Mouse (Mus musculus): ENCODE data around the gene Sppl2a.
"Not testable (repeated sequence)": the region's sequence is repeated elsewhere in the genome, so short reads cannot be mapped to it uniquely, and the experiment has no call there.

The Sppl2a gene

DNA sequence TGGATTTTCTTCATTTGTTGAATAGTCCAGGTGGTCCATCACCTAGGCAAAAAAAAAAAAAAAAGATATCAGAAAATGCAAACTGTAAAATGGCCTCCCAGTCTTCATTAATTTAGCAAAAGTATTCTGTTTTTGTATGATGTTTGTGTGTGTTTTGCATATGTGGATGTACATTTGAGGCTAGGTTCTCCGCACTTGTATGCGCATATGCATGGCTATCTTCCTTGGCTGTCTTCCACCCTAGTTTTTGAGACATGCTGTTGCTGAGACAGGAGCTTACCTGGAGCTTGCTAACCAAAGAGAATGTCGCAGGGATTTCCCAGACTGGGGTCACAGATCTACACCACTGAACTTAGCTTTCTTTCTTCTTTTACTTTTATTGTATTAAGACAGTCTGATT lies 38.8 kb downstream of the Sppl2a start:
- DNase-seq (ENCODE audit: low spot score), result no peak

DNA sequence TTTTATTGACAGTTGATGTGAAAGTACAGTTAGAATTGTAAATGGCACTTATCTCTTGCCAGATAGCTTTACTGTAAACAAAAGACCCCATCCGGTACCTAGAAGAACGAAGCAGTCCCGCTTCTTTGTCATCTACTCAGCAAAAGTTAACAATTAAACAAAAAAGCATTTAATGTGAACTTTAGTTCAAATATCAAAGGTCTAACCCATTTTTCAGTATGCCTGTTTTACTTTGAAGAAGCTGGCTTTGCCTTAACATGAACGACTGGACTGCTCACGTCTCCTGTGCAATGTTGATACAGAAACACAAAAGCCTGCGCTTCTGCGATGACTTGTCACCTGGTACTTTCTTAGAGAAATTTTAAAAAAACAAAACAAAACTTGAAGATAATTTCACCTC lies 40.7 kb downstream of the Sppl2a start:
- no peak for DNase-seq (ENCODE audit: low spot score)

DNA sequence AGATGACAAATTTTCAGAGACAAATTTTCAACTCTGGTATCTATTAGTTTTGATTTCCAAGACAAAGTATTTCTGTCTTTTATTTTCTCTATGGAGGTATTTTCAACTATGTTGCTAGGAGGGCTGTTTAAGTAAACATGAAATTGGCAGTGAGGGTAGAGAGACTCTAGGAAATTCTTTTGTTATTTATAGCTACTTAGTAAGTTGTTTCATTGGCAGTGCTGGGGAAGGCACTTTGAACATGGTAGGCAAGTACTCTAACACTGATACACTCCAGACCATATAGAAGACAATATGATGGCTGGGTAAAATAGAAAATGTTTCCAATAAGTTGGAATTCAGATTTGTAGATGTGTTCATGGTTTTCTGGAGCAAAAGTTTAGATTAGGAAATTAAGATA lies 41.3 kb downstream of the Sppl2a start:
- no peak for DNase-seq (ENCODE audit: low spot score)

DNA sequence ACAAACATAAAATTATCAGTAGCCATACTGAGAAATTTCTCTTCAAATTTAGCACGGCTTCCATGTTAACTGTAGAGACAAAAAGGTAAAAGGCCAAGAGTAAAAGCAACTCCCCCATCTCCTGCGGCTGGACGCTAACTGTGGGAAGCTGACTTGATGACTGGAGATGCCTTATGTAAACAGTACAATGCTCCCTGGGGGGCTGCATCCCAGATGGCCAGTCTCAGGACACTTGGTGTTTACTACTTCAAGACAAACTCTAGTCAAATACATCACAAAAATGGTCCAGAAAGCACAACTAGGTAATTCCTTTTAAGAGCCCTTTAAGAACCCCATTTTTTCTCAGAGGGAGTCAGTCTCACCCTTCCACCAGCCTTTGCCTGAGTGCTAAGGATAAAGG lies 45.9 kb downstream of the Sppl2a start:
- DNase-seq (ENCODE audit: low spot score), result no peak

DNA sequence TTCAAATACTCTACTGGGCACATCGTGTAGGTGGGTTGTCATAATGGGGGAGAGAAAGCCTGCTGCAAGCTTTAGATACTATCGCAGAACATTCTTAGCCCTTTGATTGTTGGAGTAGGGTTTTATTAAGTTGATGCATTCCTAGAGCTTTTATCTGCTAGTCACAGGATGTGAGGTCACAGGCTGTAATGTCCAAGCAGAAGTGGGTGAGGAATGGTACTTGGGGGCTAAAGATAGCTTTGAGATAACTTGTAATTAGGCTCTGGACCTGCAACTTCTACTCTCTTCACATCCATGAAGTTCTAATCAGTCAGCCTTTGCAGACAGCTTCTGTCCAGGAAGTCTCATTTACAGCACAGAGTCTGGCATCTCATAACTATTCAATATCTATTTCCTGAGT lies 47.2 kb downstream of the Sppl2a start:
- DNase-seq (ENCODE audit: low spot score), result no peak

DNA sequence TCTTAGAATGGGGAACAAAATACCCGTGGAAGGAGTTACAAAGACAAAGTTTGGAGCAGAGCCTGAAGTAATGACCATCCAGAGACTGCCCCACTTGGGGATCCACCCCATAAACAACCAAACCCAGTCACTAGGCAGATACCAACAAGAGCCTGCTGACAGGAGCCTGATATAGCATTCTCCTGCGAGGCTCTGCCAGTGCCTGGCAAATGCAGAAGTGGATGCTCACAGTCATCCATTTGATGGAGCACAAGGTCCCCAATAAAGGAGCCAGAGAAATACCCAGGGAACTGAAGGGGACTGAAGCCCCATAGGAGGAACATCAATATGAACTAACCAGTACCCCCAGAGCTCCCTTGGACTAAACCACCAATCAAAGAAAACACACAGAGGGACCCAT lies 50.3 kb downstream of the Sppl2a start:
- DNase-seq (ENCODE audit: low spot score), result not testable (repeated sequence)

DNA sequence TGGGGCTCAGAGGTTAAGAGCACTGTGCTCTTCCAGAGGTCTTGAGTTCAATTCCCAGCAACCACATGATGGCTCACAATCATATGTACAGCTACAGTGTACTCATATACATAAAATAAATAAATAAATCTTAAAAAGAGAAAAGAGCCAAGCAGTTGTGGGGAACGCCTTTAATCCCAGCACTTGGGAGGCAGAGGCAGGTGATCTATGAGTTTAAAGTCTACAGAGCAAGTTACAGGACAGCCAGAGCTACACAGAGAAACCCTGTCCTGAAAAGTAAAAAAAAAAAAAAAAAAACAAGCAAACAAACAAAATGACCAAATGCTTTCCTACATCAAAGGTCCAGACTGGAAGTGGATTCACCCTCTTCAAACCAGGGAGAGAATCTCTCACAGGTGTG lies 55.0 kb downstream of the Sppl2a start:
- DNase-seq (ENCODE audit: low spot score), result no peak

DNA sequence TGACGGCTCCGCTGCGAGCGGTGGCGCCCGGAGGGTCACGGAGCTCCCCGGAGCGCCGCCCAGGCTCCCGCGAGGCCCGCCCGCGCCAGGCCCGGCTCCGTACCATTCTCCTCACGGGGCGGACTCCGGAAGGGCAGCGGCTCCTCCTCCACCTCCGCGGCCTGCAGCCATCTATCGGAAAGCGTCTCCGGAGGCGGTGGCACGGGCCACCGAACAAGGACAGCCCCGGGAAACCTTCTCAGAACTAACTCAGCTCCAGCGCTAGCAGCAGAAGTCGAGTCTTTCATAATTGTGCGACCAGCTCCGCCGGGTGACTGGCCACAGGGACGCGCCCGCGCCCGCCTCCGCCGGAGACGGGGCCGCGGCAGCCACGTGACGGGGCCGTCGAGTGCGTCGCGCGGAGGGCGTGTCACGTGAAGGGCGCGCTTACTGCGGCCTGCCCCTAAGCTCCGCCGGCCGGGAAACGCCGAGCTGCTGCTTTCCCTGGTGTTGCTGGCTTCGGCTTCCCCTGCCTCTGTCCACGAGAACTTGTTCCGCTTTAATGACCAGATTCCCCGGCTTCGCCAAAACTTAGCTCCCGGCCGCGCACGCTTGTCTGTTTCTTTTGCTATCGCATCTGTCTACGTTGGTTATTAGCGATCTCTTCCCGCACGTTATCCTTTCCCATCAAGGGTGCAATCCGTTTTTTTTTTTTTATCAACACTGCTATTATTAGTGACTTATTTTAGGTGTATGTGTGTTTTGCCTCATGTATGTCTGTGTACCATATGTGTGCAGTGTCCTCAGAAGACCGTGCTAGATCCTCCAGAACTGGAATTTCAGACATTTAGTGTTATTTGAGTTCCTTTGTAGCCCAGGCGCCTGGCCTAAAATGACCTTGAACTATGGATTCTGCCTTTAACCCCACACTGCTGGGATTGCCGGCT lies 56.9 kb downstream of the Sppl2a start, which contains the start of gene Trpm7:
Trpm7 (minus strand) TSS at position 360 of the 926 bp plus-strand sequence.
- DNase-seq (ENCODE audit: low spot score), result peak; percentile 95

DNA sequence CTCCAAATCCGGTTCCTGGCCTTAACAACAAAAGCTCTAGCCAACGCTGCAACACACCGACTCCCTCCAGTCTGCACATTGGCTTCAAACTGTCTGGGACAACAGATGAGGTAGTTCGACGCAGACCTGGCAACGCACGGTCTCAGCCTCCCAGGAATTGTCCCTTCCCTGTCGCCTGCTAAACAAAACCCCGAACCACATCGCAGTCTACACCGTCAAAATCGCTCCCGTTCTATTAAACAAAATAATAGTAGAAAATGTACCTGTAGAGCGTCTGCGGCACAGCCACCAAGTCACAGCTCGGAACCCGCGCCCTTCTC lies 57.6 kb downstream of the Sppl2a start:
- DNase-seq (ENCODE audit: low spot score), result peak; percentile 46

DNA sequence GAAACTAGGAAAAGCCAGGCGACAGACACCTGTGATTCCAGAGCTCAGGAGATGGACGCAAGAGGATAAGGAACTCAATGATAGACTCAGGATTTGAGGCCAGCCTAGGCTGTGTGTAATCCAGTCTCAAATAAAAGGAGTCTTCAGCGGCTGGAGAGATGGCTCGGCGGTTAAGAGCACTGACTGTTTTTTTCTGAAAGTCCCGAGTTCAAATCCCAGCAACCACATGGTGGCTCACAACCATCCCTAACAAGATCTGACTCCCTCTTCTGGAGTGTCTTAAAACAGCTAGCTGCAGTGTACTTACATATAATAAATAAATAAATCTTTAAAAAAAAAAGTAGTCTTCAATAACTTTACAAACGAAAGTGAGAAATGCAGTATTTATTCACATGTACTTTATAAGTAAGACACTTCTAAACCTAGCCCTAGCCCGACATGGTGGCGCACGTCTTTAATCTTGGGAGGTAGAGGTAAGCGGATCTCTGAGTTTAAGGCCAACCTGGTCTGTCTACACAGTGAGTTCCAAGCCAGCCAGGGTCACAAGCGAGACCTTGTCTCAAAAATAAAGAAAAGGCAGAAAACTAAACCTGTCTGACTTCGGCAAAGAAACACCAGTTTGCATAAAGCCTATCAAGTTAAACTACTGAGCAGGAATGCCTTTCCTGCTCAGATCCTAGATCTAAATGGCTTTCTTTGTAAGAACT lies 58.1 kb downstream of the Sppl2a start:
- DNase-seq (ENCODE audit: low spot score), result peak; percentile 18

DNA sequence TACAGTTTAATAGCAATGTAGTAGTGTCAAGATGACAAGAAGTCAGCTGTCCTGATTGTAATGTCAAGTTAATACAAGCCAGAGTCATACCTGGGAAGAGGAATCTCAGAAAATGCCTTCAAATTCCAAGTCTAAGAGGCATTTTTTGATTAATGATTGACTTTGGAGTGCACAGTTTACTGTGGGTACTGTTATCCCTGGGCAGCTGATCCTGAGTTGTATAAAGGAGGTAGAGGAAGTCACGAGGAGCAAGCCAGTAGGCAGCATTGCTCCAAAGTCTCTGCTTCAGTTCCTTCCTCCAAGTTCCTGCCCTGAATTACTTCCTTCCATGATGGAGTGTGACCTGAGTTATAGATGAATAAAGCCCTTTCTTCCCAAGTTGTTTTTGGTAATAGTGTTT lies 66.7 kb downstream of the Sppl2a start:
- DNase-seq (ENCODE audit: low spot score), result no peak

DNA sequence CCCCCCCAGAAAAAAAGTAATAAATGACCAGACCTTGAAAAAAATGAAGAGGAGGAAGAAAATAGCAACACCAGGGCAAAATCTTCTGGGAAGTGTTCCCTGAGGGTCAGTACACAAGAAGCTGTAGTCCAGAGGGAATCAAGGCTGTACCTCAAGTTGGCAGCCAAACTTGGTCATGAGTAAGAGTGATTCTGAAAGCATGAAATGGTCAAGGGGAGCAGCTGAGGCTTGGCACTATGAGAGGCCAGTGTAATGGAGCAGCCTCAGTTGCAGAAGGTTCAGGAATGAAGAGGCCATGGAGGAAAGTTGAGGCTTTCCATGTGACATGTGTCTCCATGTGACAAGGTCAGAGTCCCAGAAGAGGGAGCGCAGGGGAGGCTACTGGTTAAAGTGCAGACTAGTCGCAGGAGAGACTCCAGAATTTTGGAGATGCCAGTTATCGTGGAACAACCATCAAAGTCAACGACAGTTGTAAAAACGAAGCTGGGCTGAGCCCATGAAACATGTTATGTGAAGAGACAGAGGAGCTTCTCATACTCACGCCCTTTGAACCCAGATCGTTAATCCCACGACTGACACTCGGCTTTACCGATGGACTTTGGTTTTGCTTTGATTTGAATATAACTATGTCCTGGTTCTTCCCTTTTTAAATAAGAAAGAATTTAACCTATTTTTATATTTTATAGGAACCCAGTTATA lies 67.4 kb downstream of the Sppl2a start:
- no peak for DNase-seq (ENCODE audit: low spot score)

DNA sequence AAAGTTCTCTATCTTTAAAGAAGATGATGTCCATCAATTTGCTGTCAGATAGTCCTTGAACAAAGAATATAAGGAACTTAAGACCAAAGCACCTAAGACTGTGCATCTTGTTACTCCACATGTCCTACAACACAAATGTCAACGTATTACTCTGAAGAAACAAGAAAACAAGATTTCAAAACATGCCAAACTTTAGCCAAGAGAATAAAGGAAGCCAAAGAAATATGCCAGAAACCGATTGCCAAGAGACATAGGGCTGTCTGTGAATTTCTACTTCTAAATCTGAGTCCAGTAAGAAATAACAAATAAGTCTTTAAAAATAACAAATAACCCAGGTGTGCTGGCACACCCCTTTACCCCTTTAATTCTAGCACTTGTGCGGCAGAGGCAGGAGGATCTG lies 68.0 kb downstream of the Sppl2a start:
- no peak for DNase-seq (ENCODE audit: low spot score)

DNA sequence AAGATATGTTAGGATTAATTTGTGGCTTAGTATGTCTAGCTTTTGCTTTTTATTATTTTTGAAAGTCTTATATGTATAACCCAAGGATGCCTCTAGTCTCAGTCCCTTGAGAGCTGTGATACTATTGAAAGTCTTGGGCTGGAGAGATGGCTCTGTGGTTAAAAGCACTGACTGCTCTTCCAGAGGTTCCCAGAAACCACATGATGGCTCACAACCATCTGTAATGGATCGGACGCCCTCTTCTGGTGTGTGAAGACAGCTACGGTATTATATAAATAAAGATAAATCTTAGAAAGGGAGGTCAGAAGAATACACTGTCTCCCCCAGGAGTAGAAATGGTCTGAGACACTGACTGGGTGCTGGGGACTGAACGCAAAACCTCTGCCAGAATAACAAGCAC lies 88.3 kb downstream of the Sppl2a start:
- no peak for DNase-seq (ENCODE audit: low spot score)

All from MN1 (cell line).